Mouse (Mus musculus) embryonic facial prominence, embryonic 15.5 days (tissue): ENCODE data around the gene Lgi2. TPM values are rescaled to one million over a fixed set of nuclear protein-coding genes. Genes with fewer than 3 reads are reported as not detected.

Experiments used
- ATAC-seq: fragments of 200-750 bp; cut with Nextera tagmentation; 2 replicates; pipeline ENCODE4 v1.8.0; 2017; ENCODE audit warnings: low read depth, moderate TSS enrichment; ENCODE audit not compliant: insufficient number of reproducible peaks, low FRiP score, low TSS enrichment
- H3K27ac ChIP-seq: fragments of 300-500 bp; sonication (generic); replicated peaks from 2 replicates; pipeline ENCODE4 v1.5.1; 2015; ENCODE audit warnings: mild to moderate bottlenecking, inconsistent platforms
- H3K27me3 ChIP-seq: fragments of 300-500 bp; sonication (generic); 2 replicates; pipeline ENCODE4 v1.6.1; 2015; ENCODE audit warnings: inconsistent platforms
- H3K36me3 ChIP-seq: fragments of 300-500 bp; sonication (generic); 2 replicates; pipeline ENCODE4 v1.6.1; 2015; ENCODE audit warnings: mild to moderate bottlenecking, inconsistent platforms
- H3K4me1 ChIP-seq: fragments of 300-500 bp; sonication (generic); 2 replicates; pipeline ENCODE4 v1.6.1; 2015; ENCODE audit warnings: inconsistent platforms
- H3K4me2 ChIP-seq: fragments of 300-500 bp; sonication (generic); replicated peaks from 2 replicates; pipeline ENCODE4 v1.6.1; 2015; ENCODE audit warnings: mild to moderate bottlenecking, inconsistent platforms
- H3K4me3 ChIP-seq: fragments of 300-500 bp; sonication (generic); replicated peaks from 2 replicates; pipeline ENCODE4 v1.5.1; 2015; ENCODE audit warnings: mild to moderate bottlenecking, inconsistent platforms
- H3K9ac ChIP-seq: fragments of 300-500 bp; sonication (generic); 2 replicates; pipeline ENCODE4 v1.6.1; 2015; ENCODE audit warnings: inconsistent platforms
- H3K9me3 ChIP-seq: fragments of 300-500 bp; sonication (generic); replicated peaks from 2 replicates; pipeline ENCODE4 v1.6.1; 2016; ENCODE audit warnings: inconsistent platforms
- WGBS: fragments of 180-500 bp; shearing (Covaris S2); methylation state at CpG from one replicate; pipeline ENCODE4 v1.1.7; 2015; 5-methylcytosine and 5-hydroxymethylcytosine counted together
- polyA plus RNA-seq: library from polyadenylated mRNA; unstranded; fragments of >200 nt; fragmentation: Nextera tagmentation; extraction: Ambion mirVana; gene quantifications from 2 replicates; pipeline ENCODE4 v1.2.1, GENCODE M21; 2015

The Lgi2 gene
- polyA plus RNA-seq, 1 experiment from 2014 or later, result 7.5 TPM

GRCm38 (mm10) chr5:52509416-52509815 lies 56.8 kb downstream of the Lgi2 start:
- ATAC-seq, result no peak
- no peaks in the 10 kb centered on the region for H3K4me1 ChIP-seq
- no peaks in the 10 kb centered on the region for H3K36me3 ChIP-seq
- H3K9me3 ChIP-seq, result no peaks in the 10 kb centered on the region
- WGBS, result 86% methylated on average over 6 of the region's 6 CpGs
- H3K4me3 ChIP-seq, result no peak overlapping the region
- no peak overlapping the region for H3K27ac ChIP-seq
- H3K9ac ChIP-seq, result no peak overlapping the region
- H3K4me2 ChIP-seq, result no peak overlapping the region
- no peaks in the 10 kb centered on the region for H3K27me3 ChIP-seq

- no peaks in the 10 kb centered on the region for H3K36me3 ChIP-seq
- no peak overlapping the region for H3K9ac ChIP-seq
- no peak overlapping the region for H3K4me2 ChIP-seq
- H3K27me3 ChIP-seq, result no peaks in the 10 kb centered on the region
- H3K9me3 ChIP-seq, result no peaks in the 10 kb centered on the region
- no peak overlapping the region for H3K27ac ChIP-seq
- 77% methylated on average over 13 of the region's 13 CpGs for WGBS
- no peaks in the 10 kb centered on the region for H3K4me1 ChIP-seq
- no peak for ATAC-seq
- no peak overlapping the region for H3K4me3 ChIP-seq
Observed at GRCm38 (mm10) chr5:52504666-52505065, 61.6 kb downstream of the Lgi2 start.

- H3K27me3 ChIP-seq, result no peaks in the 10 kb centered on the region
- no peak for ATAC-seq
- H3K27ac ChIP-seq, result no peak overlapping the region
- no peak overlapping the region for H3K9ac ChIP-seq
- no peaks in the 10 kb centered on the region for H3K36me3 ChIP-seq
- H3K4me2 ChIP-seq, result no peak overlapping the region
- no peaks in the 10 kb centered on the region for H3K4me1 ChIP-seq
- H3K9me3 ChIP-seq, result no peaks in the 10 kb centered on the region
- H3K4me3 ChIP-seq, result no peak overlapping the region
- WGBS, result 93% methylated on average over 11 of the region's 11 CpGs
Observed at GRCm38 (mm10) chr5:52504148-52504547, 62.1 kb downstream of the Lgi2 start.

GRCm38 (mm10) chr5:52495671-52496070 lies 70.6 kb downstream of the Lgi2 start:
- ATAC-seq, result no peak
- no peaks in the 10 kb centered on the region for H3K9me3 ChIP-seq
- H3K4me3 ChIP-seq, result no peak overlapping the region
- H3K4me1 ChIP-seq, result 0 out of 2 replicates have a peak, but pooled peaks cover 2% of the 10 kb centered on the region
- WGBS, result 55% methylated on average over 12 of the region's 14 CpGs
- no peaks in the 10 kb centered on the region for H3K36me3 ChIP-seq
- H3K9ac ChIP-seq, result no peak overlapping the region
- H3K27me3 ChIP-seq, result no peaks in the 10 kb centered on the region
- no peak overlapping the region for H3K4me2 ChIP-seq
- H3K27ac ChIP-seq, result no peak overlapping the region

- 83% methylated on average over 6 of the region's 6 CpGs for WGBS
Observed at GRCm38 (mm10) chr5:52491496-52491895, 74.8 kb downstream of the Lgi2 start.

GRCm38 (mm10) chr5:52487559-52488430 lies 78.5 kb downstream of the Lgi2 start:
- Histone ChIP-seq H3K4me1 (no peaks in the 10 kb centered on the region), H3K27ac (no peak overlapping the region), H3K36me3 (no peaks in the 10 kb centered on the region), H3K9me3 (no peaks in the 10 kb centered on the region), H3K27me3 (no peaks in the 10 kb centered on the region), H3K4me2 (no peak overlapping the region), H3K9ac (no peak overlapping the region), H3K4me3 (no peak overlapping the region)
- WGBS, result 62% methylated on average over 13 of the region's 13 CpGs
- no peak for ATAC-seq

More at GRCm38 (mm10) chr5:52491496-52491895, 74.8 kb downstream of the Lgi2 start:
- H3K27ac ChIP-seq, result no peak overlapping the region
- no peaks in the 10 kb centered on the region for H3K36me3 ChIP-seq
- H3K4me3 ChIP-seq, result no peak overlapping the region
- no peak for ATAC-seq
- H3K9ac ChIP-seq, result no peak overlapping the region
- no peaks in the 10 kb centered on the region for H3K9me3 ChIP-seq
- H3K4me1 ChIP-seq, result 0 out of 2 replicates have a peak, but pooled peaks cover 2% of the 10 kb centered on the region
- H3K4me2 ChIP-seq, result no peak overlapping the region
- no peaks in the 10 kb centered on the region for H3K27me3 ChIP-seq

Other genes with a start within 250 kb of the Lgi2 start
- 2.7 and 3.2 TPM in 2 replicates for gene Sod3, start 202.7 kb downstream of the Lgi2 start, polyA plus RNA-seq
- gene Ccdc149, start 94.9 kb downstream of the Lgi2 start, polyA plus RNA-seq, result 4.1 TPM in 2 replicates
- 8.7 and 8.9 TPM in 2 replicates for gene Sepsecs, start 103.2 kb upstream of the Lgi2 start, polyA plus RNA-seq
- 21.3 and 21.7 TPM in 2 replicates for gene Pi4k2b, start 175.1 kb upstream of the Lgi2 start, polyA plus RNA-seq
- 14.8 and 17.4 TPM in 2 replicates for gene Zcchc4, start 208.9 kb upstream of the Lgi2 start, polyA plus RNA-seq